Mouse (Mus musculus): ENCODE data around the gene Dhdds. TPM values are rescaled to one million over a fixed set of nuclear protein-coding genes. Genes with fewer than 3 reads are reported as not detected.
A peak's percentile ranks its signal among the peaks of the same experiment; 100 is the strongest.

Gene Dhdds
- polyA plus RNA-seq, 1 experiment from 2014 or later = 31.4 TPM

GRCm38 (mm10) chr4:134018038-134018778 is 17.5 kb upstream of the Dhdds start:
- Histone ChIP-seq H3K36me3 (no peaks in the 10 kb centered on the region), H3K9ac (no peak overlapping the region), H3K4me2 (peak overlapping the region; percentile 47), H3K9me3 (replicated peaks) (no peaks in the 10 kb centered on the region), H3K4me3 (peak overlapping the region; percentile 21), H3K4me1 (replicated peaks) (peaks cover 17% of the 10 kb centered on the region), H3K27me3 (peaks cover 50% of the 10 kb centered on the region), H3K27ac (no peak overlapping the region)
- no peak for ATAC-seq (replicated peaks; ENCODE audit: insufficient number of reproducible peaks, insufficient read depth, low FRiP score, low read depth)
- under 1% methylated on average over 46 of the region's 46 CpGs for WGBS

- H3K36me3 ChIP-seq = no peaks in the 10 kb centered on the region
- H3K9ac ChIP-seq = no peak overlapping the region
- no peak overlapping the region for H3K27ac ChIP-seq
- ATAC-seq (replicated peaks; ENCODE audit: insufficient number of reproducible peaks, insufficient read depth, low FRiP score, low read depth) = no peak
- H3K4me2 ChIP-seq = peak overlapping the region; percentile 47
- peak overlapping the region; percentile 21; the same call in 1 of the 2 replicates for H3K4me3 ChIP-seq
- peaks cover 24% of the 10 kb centered on the region for H3K4me1 ChIP-seq (replicated peaks)
- WGBS = 3% methylated on average over 21 of the region's 21 CpGs
- H3K27me3 ChIP-seq = peaks cover 50% of the 10 kb centered on the region
- no peaks in the 10 kb centered on the region for H3K9me3 ChIP-seq (replicated peaks)
Measured at GRCm38 (mm10) chr4:134017201-134017865, 16.6 kb upstream of the Dhdds start.

DNA sequence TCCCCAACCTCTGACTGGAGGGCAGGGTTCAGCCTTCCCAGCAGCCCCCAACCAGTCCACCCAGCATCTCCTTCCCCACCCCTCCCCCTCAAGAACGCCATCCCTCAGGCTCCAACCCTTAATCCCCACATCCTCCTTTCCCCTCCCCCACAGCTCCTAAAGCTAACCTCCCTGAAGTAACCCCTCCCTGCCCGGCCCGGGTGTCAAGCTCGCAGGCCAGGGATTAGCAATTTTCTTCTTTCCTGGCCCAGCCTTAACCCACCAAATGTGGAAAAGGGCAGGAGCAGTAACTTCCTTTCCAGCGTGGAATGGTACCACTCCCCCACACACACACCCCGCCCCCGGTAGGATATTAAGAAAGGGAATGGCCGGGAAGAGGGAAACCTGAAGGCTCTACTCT is 16.0 kb upstream of the Dhdds start:
- 4% methylated on average over 8 of the region's 8 CpGs for WGBS
- no peak overlapping the region for H3K27ac ChIP-seq

DNA sequence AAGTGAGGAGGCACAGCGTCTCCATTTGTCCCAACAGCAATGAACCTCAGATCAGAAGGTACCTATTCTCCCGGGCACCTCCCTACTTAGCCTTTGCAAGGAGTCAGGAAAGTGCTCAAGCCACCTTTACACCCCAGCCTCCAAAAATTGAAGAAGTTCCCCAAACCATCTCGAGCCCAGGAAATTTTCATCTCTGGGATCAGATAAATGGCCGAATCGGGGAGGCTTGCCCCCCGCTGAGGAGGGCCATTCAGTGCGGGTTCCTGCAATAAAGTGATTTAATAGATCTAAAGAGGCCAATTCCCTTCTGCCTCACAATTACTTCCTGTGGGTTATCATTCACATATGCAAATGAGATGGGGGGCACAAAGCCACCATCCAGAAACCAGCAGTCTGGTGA is 15.5 kb upstream of the Dhdds start:
- Histone ChIP-seq H3K27me3 (peaks cover 50% of the 10 kb centered on the region), H3K36me3 (no peaks in the 10 kb centered on the region), H3K9me3 (replicated peaks) (no peaks in the 10 kb centered on the region), H3K9ac (no peak overlapping the region), H3K4me2 (no peak overlapping the region), H3K4me3 (no peak overlapping the region), H3K27ac (no peak overlapping the region), H3K4me1 (replicated peaks) (peaks cover 32% of the 10 kb centered on the region)
- ATAC-seq (replicated peaks; ENCODE audit: insufficient number of reproducible peaks, insufficient read depth, low FRiP score, low read depth) = no peak
- WGBS = 18% methylated on average over 7 of the region's 7 CpGs

More for the DNA sequence above, 16.0 kb upstream of the Dhdds start:
- Histone ChIP-seq H3K36me3 (no peaks in the 10 kb centered on the region), H3K9me3 (replicated peaks) (no peaks in the 10 kb centered on the region), H3K4me1 (replicated peaks) (peaks cover 26% of the 10 kb centered on the region), H3K4me3 (no peak overlapping the region), H3K9ac (no peak overlapping the region), H3K4me2 (no peak overlapping the region), H3K27me3 (peaks cover 50% of the 10 kb centered on the region)
- no peak for ATAC-seq (replicated peaks; ENCODE audit: insufficient number of reproducible peaks, insufficient read depth, low FRiP score, low read depth)

- Histone ChIP-seq H3K27ac (no peak overlapping the region), H3K9me3 (replicated peaks) (no peaks in the 10 kb centered on the region), H3K27me3 (peaks cover 25% of the 10 kb centered on the region), H3K4me1 (replicated peaks) (peaks cover 27% of the 10 kb centered on the region), H3K4me2 (no peak overlapping the region), H3K9ac (no peak overlapping the region), H3K4me3 (no peak overlapping the region), H3K36me3 (no peaks in the 10 kb centered on the region)
- 30% methylated on average over 12 of the region's 12 CpGs for WGBS
- no peak for ATAC-seq (replicated peaks; ENCODE audit: insufficient number of reproducible peaks, insufficient read depth, low FRiP score, low read depth)
Measured at GRCm38 (mm10) chr4:134012858-134013528, 12.3 kb upstream of the Dhdds start.

- peaks cover 13% of the 10 kb centered on the region for H3K27me3 ChIP-seq
- no peak; the same call in 1 of the 2 replicates for ATAC-seq (replicated peaks; ENCODE audit: insufficient number of reproducible peaks, insufficient read depth, low FRiP score, low read depth)
- peaks cover 19% of the 10 kb centered on the region for H3K4me1 ChIP-seq (replicated peaks)
- H3K9ac ChIP-seq = no peak overlapping the region
- H3K27ac ChIP-seq = no peak overlapping the region
- no peak overlapping the region for H3K4me2 ChIP-seq
- no peak overlapping the region for H3K4me3 ChIP-seq
- 11% methylated on average over 16 of the region's 16 CpGs for WGBS
- H3K36me3 ChIP-seq = no peaks in the 10 kb centered on the region
- no peaks in the 10 kb centered on the region for H3K9me3 ChIP-seq (replicated peaks)
Measured at GRCm38 (mm10) chr4:134011450-134012414, 11.0 kb upstream of the Dhdds start.

DNA sequence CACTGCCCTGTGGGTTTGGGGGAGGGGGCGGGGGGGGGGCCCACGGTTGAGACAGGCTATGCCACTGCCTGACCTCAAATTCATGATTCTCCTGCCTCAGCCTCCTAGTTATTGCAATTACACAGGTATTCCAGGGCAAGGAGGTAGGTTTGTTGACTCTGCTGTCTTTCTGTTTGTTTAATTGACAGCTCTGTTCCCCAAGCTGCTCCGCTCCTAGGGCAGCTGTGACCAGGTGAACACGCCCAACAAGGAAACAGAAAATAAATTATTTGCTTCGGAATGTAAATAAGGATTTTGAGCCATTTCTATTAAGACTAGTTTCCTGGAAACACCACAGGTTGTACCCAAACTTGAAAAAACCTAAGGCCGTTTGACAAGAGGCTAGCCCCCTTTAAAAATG is 9.0 kb upstream of the Dhdds start:
- H3K4me2 ChIP-seq = no peak overlapping the region
- H3K27ac ChIP-seq = no peak overlapping the region
- H3K4me1 ChIP-seq (replicated peaks) = peaks cover 22% of the 10 kb centered on the region
- no peaks in the 10 kb centered on the region for H3K36me3 ChIP-seq
- H3K27me3 ChIP-seq = no peaks in the 10 kb centered on the region
- H3K9me3 ChIP-seq (replicated peaks) = no peaks in the 10 kb centered on the region
- no peak for ATAC-seq (replicated peaks; ENCODE audit: insufficient number of reproducible peaks, insufficient read depth, low FRiP score, low read depth)
- H3K4me3 ChIP-seq = no peak overlapping the region
- H3K9ac ChIP-seq = no peak overlapping the region
- 71% methylated on average over 6 of the region's 6 CpGs for WGBS

GRCm38 (mm10) chr4:134006845-134007244 is 6.1 kb upstream of the Dhdds start:
- H3K9me3 ChIP-seq (replicated peaks) = no peaks in the 10 kb centered on the region
- H3K4me2 ChIP-seq = no peak overlapping the region
- H3K4me3 ChIP-seq = no peak overlapping the region
- ATAC-seq (replicated peaks; ENCODE audit: insufficient number of reproducible peaks, insufficient read depth, low FRiP score, low read depth) = no peak
- H3K27me3 ChIP-seq = no peaks in the 10 kb centered on the region
- H3K27ac ChIP-seq = no peak overlapping the region
- H3K36me3 ChIP-seq = no peaks in the 10 kb centered on the region
- no peak overlapping the region for H3K9ac ChIP-seq
- WGBS = 86% methylated on average over 3 of the region's 3 CpGs
- peaks cover 12% of the 10 kb centered on the region for H3K4me1 ChIP-seq (replicated peaks)

DNA sequence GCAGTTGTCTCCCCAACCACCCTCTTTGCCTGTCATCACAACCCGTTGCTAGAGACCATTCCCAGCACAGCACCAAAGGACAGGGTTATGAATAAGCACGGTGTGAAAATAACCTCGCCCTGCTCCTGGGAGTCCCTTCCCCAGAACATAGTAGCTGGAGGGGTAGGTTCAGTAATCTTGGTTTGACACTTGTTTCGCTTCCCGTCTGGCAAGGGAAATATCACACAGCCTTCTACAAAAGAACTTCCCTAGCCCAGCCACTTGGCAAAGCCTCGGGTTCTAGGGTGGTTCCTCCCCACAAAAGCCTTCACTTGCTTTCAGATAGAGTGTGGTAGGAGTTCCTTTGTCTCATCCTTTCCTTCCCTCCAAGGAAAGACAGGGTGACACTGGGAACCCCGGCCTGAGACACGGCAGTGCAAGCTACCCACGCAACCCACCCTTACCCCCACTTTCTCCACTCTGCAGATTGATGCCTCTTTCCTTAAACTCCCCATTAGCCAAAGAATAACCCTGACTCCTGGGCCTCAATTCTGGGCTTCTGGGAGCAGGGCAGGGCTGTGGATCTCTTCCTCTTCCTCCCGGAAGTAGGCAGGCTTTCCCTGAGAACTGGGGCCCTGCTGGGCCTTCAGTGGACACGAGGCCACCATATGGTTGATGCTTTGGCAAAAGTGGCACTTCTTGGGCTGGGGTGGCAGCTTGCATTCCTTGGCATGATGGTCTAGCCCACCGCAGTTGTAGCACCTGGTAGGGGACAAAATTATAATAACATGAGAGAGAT is 5.1 kb upstream of the Dhdds start:
- Histone ChIP-seq H3K4me2 (no peak overlapping the region), H3K4me3 (no peak overlapping the region), H3K36me3 (no peaks in the 10 kb centered on the region), H3K9me3 (replicated peaks) (no peaks in the 10 kb centered on the region), H3K27me3 (no peaks in the 10 kb centered on the region), H3K27ac (no peak overlapping the region), H3K4me1 (replicated peaks) (peaks cover 6% of the 10 kb centered on the region), H3K9ac (no peak overlapping the region)
- no peak for ATAC-seq (replicated peaks; ENCODE audit: insufficient number of reproducible peaks, insufficient read depth, low FRiP score, low read depth)
- 58% methylated on average over 12 of the region's 12 CpGs for WGBS

DNA sequence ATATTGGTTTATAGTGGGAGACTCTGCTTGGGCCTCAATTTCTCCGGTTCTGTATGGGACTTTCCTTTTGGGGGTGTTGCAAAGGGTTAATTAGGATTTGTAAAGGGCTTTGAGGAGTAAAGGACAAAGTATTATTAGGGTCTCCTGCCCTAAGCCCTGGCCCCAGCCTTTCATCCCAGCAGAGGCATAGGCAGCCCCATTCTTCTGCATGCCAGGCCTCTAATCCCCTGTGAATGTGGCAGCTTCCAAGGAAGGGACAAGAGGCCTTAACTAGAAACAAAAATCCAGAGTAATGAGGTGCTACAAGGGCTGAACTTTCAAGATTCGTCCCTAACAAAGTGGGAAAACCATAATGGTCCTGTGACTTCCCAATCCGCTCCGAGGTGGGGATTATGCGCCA is 2.2 kb upstream of the Dhdds start:
- Histone ChIP-seq H3K4me1 (replicated peaks) (peaks cover 14% of the 10 kb centered on the region), H3K4me3 (no peak overlapping the region), H3K4me2 (no peak overlapping the region), H3K27ac (no peak overlapping the region), H3K9me3 (replicated peaks) (no peaks in the 10 kb centered on the region), H3K36me3 (no peaks in the 10 kb centered on the region), H3K27me3 (no peaks in the 10 kb centered on the region), H3K9ac (no peak overlapping the region)
- no peak for ATAC-seq (replicated peaks; ENCODE audit: insufficient number of reproducible peaks, insufficient read depth, low FRiP score, low read depth)
- WGBS = 71% methylated on average over 5 of the region's 5 CpGs
